Mouse (Mus musculus) kidney, adult 2 months (tissue): ENCODE measurements around the gene Akap6.

Source experiments
- CTCF ChIP-seq: fragments of 200-500 bp; conservative IDR thresholded peaks from 2 replicates; pipeline ENCODE4 v1.5.1; 2011; ENCODE audit warnings: low read depth, mild to moderate bottlenecking, control low read depth, low read length, moderate library complexity, mixed read lengths; ENCODE audit not compliant: insufficient read depth, insufficient read length
- POLR2A ChIP-seq: fragments of 200-500 bp; IDR thresholded peaks from one replicate; pipeline ENCODE4 v1.6.1; 2011; ENCODE audit warnings: low read depth, low read length, control low read depth

DNA sequence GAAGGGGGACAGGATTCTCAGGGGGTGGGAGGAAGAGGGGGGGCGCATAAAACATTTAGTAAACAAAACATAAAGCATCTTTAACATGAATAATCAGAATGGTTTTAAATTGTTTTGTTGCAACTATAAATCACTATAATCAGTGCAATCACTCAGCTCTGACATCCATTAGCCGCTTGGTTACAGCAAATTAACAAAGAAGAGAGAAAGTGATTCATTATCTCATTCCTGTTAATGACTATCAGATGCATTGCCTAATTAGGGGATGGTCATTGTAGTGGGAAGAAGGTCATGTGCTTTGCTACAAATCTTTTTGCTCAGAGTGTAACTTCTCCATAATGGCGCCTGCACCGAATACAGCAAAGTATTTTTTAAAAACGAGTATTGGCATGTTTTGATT is 239.6 kb downstream of the Akap6 start:
- TF ChIP-seq CTCF (no peak), POLR2A (no peak)
